Mouse (Mus musculus) heart, adult 2 months (tissue): ENCODE measurements around the gene Anapc16. TPM values are rescaled to one million over a fixed set of nuclear protein-coding genes. Genes with fewer than 3 reads are reported as not detected.
"Not testable (repeated sequence)": the region's sequence is repeated elsewhere in the genome, so short reads cannot be mapped to it uniquely, and the experiment has no call there.

ENCODE experiments used
- DNase-seq, 2 experiments: peaks; one replicate each; pipeline ENCODE4 v3.0.0; 2021
- H3K27ac ChIP-seq: fragments of 200-600 bp; 2 replicates; pipeline ENCODE4 v1.8.1; 2022
- H3K27me3 ChIP-seq: fragments of 200-500 bp; 2 replicates; pipeline ENCODE4 v1.6.1; 2012; ENCODE audit warnings: mild to moderate bottlenecking, low read length, inconsistent platforms, mixed read lengths; ENCODE audit not compliant: control insufficient read depth, insufficient read depth
- H3K36me3 ChIP-seq: fragments of 200-500 bp; 2 replicates; pipeline ENCODE4 v1.6.1; 2012; ENCODE audit warnings: low read length, inconsistent platforms; ENCODE audit not compliant: control insufficient read depth, insufficient read depth
- H3K4me1 ChIP-seq: fragments of 200-500 bp; 2 replicates; pipeline ENCODE4 v1.6.1; 2011; ENCODE audit warnings: low read length; ENCODE audit not compliant: control insufficient read depth, insufficient read depth
- H3K4me3 ChIP-seq: fragments of 200-600 bp; 2 replicates; pipeline ENCODE4 v1.8.1; 2022
- H3K79me2 ChIP-seq: fragments of 200-500 bp; replicated peaks from 2 replicates; pipeline ENCODE4 v1.6.1; 2012; ENCODE audit warnings: mild to moderate bottlenecking, inconsistent platforms, low read length, moderate library complexity, mixed read lengths; ENCODE audit not compliant: control insufficient read depth, insufficient read depth
- H3K9ac ChIP-seq: fragments of 200-500 bp; 2 replicates; pipeline ENCODE4 v1.6.1; 2012; ENCODE audit warnings: low read depth, mild to moderate bottlenecking, control low read depth, inconsistent platforms, low read length, mixed read lengths
- CTCF ChIP-seq: fragments of 200-600 bp; IDR thresholded peaks from 2 replicates; pipeline ENCODE4 v1.8.1; 2022; ENCODE audit warnings: antibody characterized with exemption, mild to moderate bottlenecking, moderate library complexity
- EP300 ChIP-seq: fragments of 200-500 bp; IDR thresholded peaks from 2 replicates; pipeline ENCODE4 v1.6.1; 2011; ENCODE audit warnings: low read depth, low read length, control low read depth; ENCODE audit not compliant: insufficient read depth
- POLR2A ChIP-seq: fragments of 200-500 bp; IDR thresholded peaks from 2 replicates; pipeline ENCODE4 v1.6.1; 2011; ENCODE audit warnings: mild to moderate bottlenecking, low read depth, low read length, control low read depth; ENCODE audit not compliant: insufficient read depth
- WGBS: fragments of 180-500 bp; shearing (Covaris S2); methylation state at CpG from one replicate; pipeline ENCODE4 v1.1.7; 2018; 5-methylcytosine and 5-hydroxymethylcytosine counted together
- intact Hi-C: fragments of 180-260 bp; cut with DNase I; formaldehyde crosslinking; loops from one replicate; pipeline ENCODE4 v1.15.1; 2025
- polyA plus RNA-seq: library from polyadenylated mRNA; depleted of rRNA; stranded (reverse); fragments of >200 nt; gene quantifications from 2 replicates; pipeline ENCODE4 v1.2.3, GENCODE M21; 2012
- total RNA-seq, 2 experiments: library from RNA; stranded (reverse); gene quantifications; 2 replicates each; pipeline ENCODE4 v1.2.3; 2021

Anapc16 gene
- total and polyA plus RNA-seq, 3 experiments, result 58.6 to 90.3 (median 70.1) TPM

GRCm38 (mm10) chr10:59999057-59999456 lies 3.9 kb downstream of the Anapc16 start:
- Histone ChIP-seq H3K9ac (no peak overlapping the region), H3K36me3 (peaks cover 20% of the 10 kb centered on the region), H3K4me1 (peaks cover 5% of the 10 kb centered on the region), H3K27ac (no peak overlapping the region), H3K27me3 (no peaks in the 10 kb centered on the region), H3K79me2 (peaks cover 6% of the 10 kb centered on the region), H3K4me3 (no peak overlapping the region)
- no peak for DNase-seq
- intact Hi-C loops, result loop anchor here (2.0 kb wide), 1 partner anchor 68 kb away; no protein-coding TSS in a partner anchor
- no peak for TF ChIP-seq EP300
- TF ChIP-seq CTCF, result no peak
- TF ChIP-seq POLR2A, result no peak
- WGBS, result 93% methylated on average over 3 of the region's 3 CpGs

- Histone ChIP-seq H3K79me2 (peaks cover 8% of the 10 kb centered on the region), H3K4me1 (peaks cover 9% of the 10 kb centered on the region), H3K36me3 (peaks cover 28% of the 10 kb centered on the region), H3K4me3 (no peak overlapping the region), H3K27me3 (no peaks in the 10 kb centered on the region), H3K9ac (no peak overlapping the region), H3K27ac (peak overlapping the region; percentile 78)
- no peak for DNase-seq
- peak; percentile 30; the same call in 1 of the 2 replicates for TF ChIP-seq POLR2A
- TF ChIP-seq CTCF, result peak; percentile 87
- 0 out of 2 replicates have a peak, but pooled peaks have one; percentile 56 for TF ChIP-seq EP300
- 7% methylated on average over 7 of the region's 7 CpGs for WGBS
- intact Hi-C loops, result no loop called here
These were observed 5.3 kb downstream of the Anapc16 start for GRCm38 (mm10) chr10:59997591-59997990.

GRCm38 (mm10) chr10:59995889-59996288 lies 7.0 kb downstream of the Anapc16 start:
- peaks cover 10% of the 10 kb centered on the region for H3K4me1 ChIP-seq
- intact Hi-C loops, result no loop called here
- no peaks in the 10 kb centered on the region for H3K27me3 ChIP-seq
- peak in 1 of 2 experiments; percentile 64 for DNase-seq
- peak overlapping the region; percentile 78 for H3K27ac ChIP-seq
- WGBS, result 56% methylated on average over 6 of the region's 6 CpGs
- H3K9ac ChIP-seq, result no peak overlapping the region
- no peak overlapping the region for H3K4me3 ChIP-seq
- TF ChIP-seq CTCF, result no peak
- TF ChIP-seq POLR2A, result no peak
- TF ChIP-seq EP300, result 0 out of 2 replicates have a peak, but pooled peaks have one; percentile 30
- peaks cover 31% of the 10 kb centered on the region for H3K36me3 ChIP-seq
- H3K79me2 ChIP-seq, result peaks cover 6% of the 10 kb centered on the region

- DNase-seq, H3K27me3 ChIP-seq, H3K4me3 ChIP-seq, H3K79me2 ChIP-seq, H3K27ac ChIP-seq, H3K9ac ChIP-seq: not testable (repeated sequence)
- Histone ChIP-seq H3K4me1 (peaks cover 14% of the 10 kb centered on the region), H3K36me3 (peaks cover 44% of the 10 kb centered on the region)
- TF ChIP-seq CTCF, result peak; percentile 22; the same call in 1 of the 2 replicates
- intact Hi-C loops, result loop anchor here (5.0 kb wide), 1 partner anchor 42 kb away; the partner anchor contains the start of gene Ddit4
- WGBS, result 94% methylated on average over 2 of the region's 3 CpGs
These were observed 9.1 kb downstream of the Anapc16 start for GRCm38 (mm10) chr10:59993813-59994212.

GRCm38 (mm10) chr10:59992024-59992423 lies 10.9 kb downstream of the Anapc16 start:
- intact Hi-C loops, result loop anchor here (5.0 kb wide), 1 partner anchor 40 kb away; the partner anchor contains the start of gene Ddit4
- Histone ChIP-seq H3K27ac (peak overlapping the region; percentile 66), H3K36me3 (peaks cover 45% of the 10 kb centered on the region), H3K4me3 (no peak overlapping the region), H3K27me3 (no peaks in the 10 kb centered on the region), H3K9ac (no peak overlapping the region), H3K79me2 (peaks cover 3% of the 10 kb centered on the region), H3K4me1 (peaks cover 17% of the 10 kb centered on the region)
- no peak for TF ChIP-seq POLR2A
- no peak for TF ChIP-seq CTCF
- no peak for TF ChIP-seq EP300
- WGBS, result 66% methylated on average over 8 of the region's 8 CpGs
- DNase-seq, result no peak

- Histone ChIP-seq H3K79me2 (peaks cover 3% of the 10 kb centered on the region), H3K4me3 (no peak overlapping the region), H3K36me3 (peaks cover 45% of the 10 kb centered on the region), H3K27ac (peak overlapping the region; percentile 66), H3K4me1 (peaks cover 17% of the 10 kb centered on the region), H3K27me3 (no peaks in the 10 kb centered on the region), H3K9ac (no peak overlapping the region)
- intact Hi-C loops, result loop anchor here (5.0 kb wide), 1 partner anchor 39 kb away; the partner anchor contains the start of gene Ddit4
- peak in 1 of 2 experiments; percentile 70 for DNase-seq
- TF ChIP-seq EP300 (peak; percentile 89), POLR2A (no peak), CTCF (no peak)
- 56% methylated on average over 9 of the region's 9 CpGs for WGBS
These were observed 11.6 kb downstream of the Anapc16 start for GRCm38 (mm10) chr10:59991262-59991880.
